8 mouse cellular contexts compared by ENCODE assay signal in the genomic region with DNA sequence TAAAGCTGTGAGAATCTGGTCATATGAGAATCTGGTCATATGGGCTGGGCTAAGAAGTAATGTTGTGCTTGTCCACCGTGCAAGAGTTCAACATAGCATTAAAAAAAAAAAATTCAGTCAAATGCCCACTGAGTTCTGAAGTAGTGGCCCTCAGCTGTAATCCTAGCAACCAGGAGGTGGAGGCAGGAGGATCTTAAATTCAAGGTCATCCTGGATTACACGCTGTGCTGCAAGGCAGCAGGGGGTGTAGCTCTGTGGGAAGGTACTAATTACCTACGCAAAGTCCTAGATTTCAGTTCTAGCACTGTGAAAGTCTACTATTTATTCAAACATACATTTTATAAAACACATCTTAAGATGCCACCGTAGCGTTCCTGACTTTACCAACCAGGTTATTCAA. TPM values are rescaled to one million over a fixed set of nuclear protein-coding genes. Genes with fewer than 3 reads are reported as not detected.
A peak's percentile ranks its signal among the peaks of the same experiment; 100 is the strongest.
DNase-seq lines count a peak whose midpoint lies in the region; ATAC-seq and TF ChIP-seq lines count a peak whose summit lies in the region.

No protein-coding gene starts in this region.

- 6% methylated on average over 5 of the region's 5 CpGs for WGBS in heart, adult 2 months
- 17% methylated on average over 5 of the region's 5 CpGs for WGBS in forebrain, embryonic 14.5 days

- no peaks in the 10 kb centered on the region for H3K36me3 ChIP-seq in heart, adult 2 months (ENCODE audit: control insufficient read depth, insufficient read depth, low read length)
- H3K36me3 ChIP-seq in E14TG2a.4 (ENCODE audit: insufficient read depth, low read length): peaks cover 26% of the 10 kb centered on the region
- peaks cover 7% of the 10 kb centered on the region for H3K36me3 ChIP-seq in forebrain, embryonic 14.5 days (ENCODE audit: control insufficient read depth, insufficient read depth, low read length)

- H3K79me2 ChIP-seq in heart, adult 2 months (replicated peaks; ENCODE audit: control insufficient read depth, insufficient read depth, low read length): no peaks in the 10 kb centered on the region

- H3K4me2 ChIP-seq in forebrain, embryonic 14.5 days (ENCODE audit: low read length): peak overlapping the region; percentile 59

- H3K4me1 ChIP-seq in heart, adult 2 months (ENCODE audit: control insufficient read depth, insufficient read depth, low read length): peaks cover 5% of the 10 kb centered on the region
- peaks cover 15% of the 10 kb centered on the region for H3K4me1 ChIP-seq in E14TG2a.4 (replicated peaks; ENCODE audit: low read depth, low read length)
- peaks cover 12% of the 10 kb centered on the region for H3K4me1 ChIP-seq in forebrain, embryonic 14.5 days (ENCODE audit: control insufficient read depth, insufficient read depth, low read length)

- H3K4me3 ChIP-seq in heart, adult 2 months: peak overlapping the region; percentile 94
- peak overlapping the region; percentile 93 for H3K4me3 ChIP-seq in E14TG2a.4 (replicated peaks; ENCODE audit: low read length)
- H3K4me3 ChIP-seq in forebrain, embryonic 14.5 days (ENCODE audit: low read depth, low read length): peak overlapping the region; percentile 69

- no peak for ATAC-seq in forebrain, embryonic 14.5 days
- 0 out of 2 replicates have a peak, but pooled peaks have one; percentile 2 for ATAC-seq in megakaryocyte, adult 5-6 weeks (ENCODE audit: poor library complexity, severe bottlenecking)
- ATAC-seq in erythroid progenitor cell, adult 5-6 weeks (replicated peaks; ENCODE audit: low FRiP score, poor library complexity, severe bottlenecking): no peak

- TF ChIP-seq EP300 in heart, adult 2 months (IDR thresholded peaks at IDR 0.05; ENCODE audit: insufficient read depth, low read depth, low read length): no peak

- no peak for TF ChIP-seq POLR2A in heart, adult 2 months (IDR thresholded peaks at IDR 0.05; ENCODE audit: insufficient read depth, low read depth, low read length)

- intact Hi-C loops in heart, adult 2 months (cut with DNase I): no loop called here

- TF ChIP-seq CTCF in heart, adult 2 months (IDR thresholded peaks at IDR 0.05): no peak
- TF ChIP-seq CTCF in E14TG2a.4 (conservative IDR thresholded peaks at IDR 0.05; ENCODE audit: low read length): no peak

- H3K27me3 ChIP-seq in heart, adult 2 months (ENCODE audit: control insufficient read depth, insufficient read depth, low read length): no peaks in the 10 kb centered on the region
- no peaks in the 10 kb centered on the region for H3K27me3 ChIP-seq in E14TG2a.4 (ENCODE audit: insufficient read depth, low read length)
- 0 out of 2 replicates have a peak, but pooled peaks cover 3% of the 10 kb centered on the region for H3K27me3 ChIP-seq in forebrain, embryonic 14.5 days (replicated peaks; ENCODE audit: control insufficient read depth, insufficient read depth, low read length)

- H3K27ac ChIP-seq in heart, adult 2 months: no peak overlapping the region; the same call in 1 of the 2 replicates
- no peak overlapping the region for H3K27ac ChIP-seq in forebrain, embryonic 14.5 days (ENCODE audit: low read depth, low read length)

- DNase-seq in heart, adult 2 months: no peak
- DNase-seq in heart, adult 8-10 months (ENCODE audit: low spot score): no peak
- DNase-seq in forebrain, embryonic 14.5 days (ENCODE audit: low spot score): no peak
- DNase-seq in urinary bladder, postnatal 36 days (ENCODE audit: low spot score in 2 of 2): no peak
- DNase-seq in frontal cortex, postnatal 25 days (ENCODE audit: low spot score in 2 of 2): no peak

- H3K9ac ChIP-seq in heart, adult 2 months (ENCODE audit: low read depth, low read length): no peak overlapping the region
- peak overlapping the region; percentile 72 for H3K9ac ChIP-seq in forebrain, embryonic 14.5 days (ENCODE audit: low read length)

- H3K9me3 ChIP-seq in E14TG2a.4 (ENCODE audit: low read length): no peaks in the 10 kb centered on the region
- no peaks in the 10 kb centered on the region for H3K9me3 ChIP-seq in forebrain, embryonic 14.5 days (replicated peaks; ENCODE audit: control insufficient read depth, low read length)

RNA-seq across cellular contexts. Expression of gene Actr6, which starts 0.8 kb away (rescaled TPM):
- total RNA-seq in heart, adult 2 months (2021): 10 to 100 TPM; 12.2 to 13.4 TPM
- polyA plus RNA-seq in heart, adult 2 months (2012; rRNA removed): 1.5 and 6.6 TPM in 2 replicates
- total RNA-seq in heart, adult 8-10 months (2022): 10 to 100 TPM; 11.1 to 13.7 (median 12.9) TPM
- 63.3 and 71.0 TPM in 2 replicates for polyA plus RNA-seq in forebrain, embryonic 14.5 days (2014; fragmentation: Nextera tagmentation; extraction: Ambion mirVana)
- total RNA-seq in megakaryocyte, adult 5-6 weeks (2015): 20.1 and 27.0 TPM in 2 replicates
- total RNA-seq in megakaryocyte, adult 5-6 weeks (2017): 12.1 and 14.8 TPM in 2 replicates
- 4.7 and 16.8 TPM in 2 replicates for total RNA-seq in erythroid progenitor cell, adult 5-6 weeks (2015; ENCODE audit: low replicate concordance)
- total RNA-seq in erythroid progenitor cell, adult 5-6 weeks (2017; ENCODE audit: low replicate concordance): 6.7 and 20.0 TPM in 2 replicates

RNA-seq across cellular contexts. Expression of gene Uhrf1bp1l, which starts 13.4 kb away (rescaled TPM):
- 10 to 100 TPM; 20.6 to 27.7 TPM for total RNA-seq in heart, adult 2 months (2021)
- 7.9 and 9.8 TPM in 2 replicates for polyA plus RNA-seq in heart, adult 2 months (2012; rRNA removed)
- total RNA-seq in heart, adult 8-10 months (2022): 10 to 100 TPM; 23.9 to 28.9 (median 27.7) TPM
- polyA plus RNA-seq in forebrain, embryonic 14.5 days (2014; fragmentation: Nextera tagmentation; extraction: Ambion mirVana): 26.8 and 29.1 TPM in 2 replicates
- 65.2 and 73.3 TPM in 2 replicates for total RNA-seq in megakaryocyte, adult 5-6 weeks (2015)
- 38.4 and 46.1 TPM in 2 replicates for total RNA-seq in megakaryocyte, adult 5-6 weeks (2017)
- 9.4 and 9.6 TPM in 2 replicates for total RNA-seq in erythroid progenitor cell, adult 5-6 weeks (2015; ENCODE audit: low replicate concordance)
- 5.5 and 9.2 TPM in 2 replicates for total RNA-seq in erythroid progenitor cell, adult 5-6 weeks (2017; ENCODE audit: low replicate concordance)

RNA-seq across cellular contexts. Expression of gene Scyl2, which starts 45.3 kb away (rescaled TPM):
- 10 to 100 TPM; 15.4 to 16.2 TPM for total RNA-seq in heart, adult 2 months (2021)
- 8.2 and 14.3 TPM in 2 replicates for polyA plus RNA-seq in heart, adult 2 months (2012; rRNA removed)
- 10 to 100 TPM; 13.7 to 18.6 (median 17.9) TPM for total RNA-seq in heart, adult 8-10 months (2022)
- polyA plus RNA-seq in forebrain, embryonic 14.5 days (2014; fragmentation: Nextera tagmentation; extraction: Ambion mirVana): 17.1 and 20.2 TPM in 2 replicates
- 28.4 and 30.3 TPM in 2 replicates for total RNA-seq in megakaryocyte, adult 5-6 weeks (2015)
- total RNA-seq in megakaryocyte, adult 5-6 weeks (2017): 32.8 and 33.6 TPM in 2 replicates
- total RNA-seq in erythroid progenitor cell, adult 5-6 weeks (2015; ENCODE audit: low replicate concordance): 15.1 and 23.9 TPM in 2 replicates
- 13.6 and 17.3 TPM in 2 replicates for total RNA-seq in erythroid progenitor cell, adult 5-6 weeks (2017; ENCODE audit: low replicate concordance)
